Mouse (Mus musculus): ENCODE measurements around the gene Cox5b. TPM values are rescaled to one million over a fixed set of nuclear protein-coding genes. Genes with fewer than 3 reads are reported as not detected.

The Cox5b gene
- polyA plus RNA-seq, 1 experiment from 2014 or later = 1,162 TPM

DNA sequence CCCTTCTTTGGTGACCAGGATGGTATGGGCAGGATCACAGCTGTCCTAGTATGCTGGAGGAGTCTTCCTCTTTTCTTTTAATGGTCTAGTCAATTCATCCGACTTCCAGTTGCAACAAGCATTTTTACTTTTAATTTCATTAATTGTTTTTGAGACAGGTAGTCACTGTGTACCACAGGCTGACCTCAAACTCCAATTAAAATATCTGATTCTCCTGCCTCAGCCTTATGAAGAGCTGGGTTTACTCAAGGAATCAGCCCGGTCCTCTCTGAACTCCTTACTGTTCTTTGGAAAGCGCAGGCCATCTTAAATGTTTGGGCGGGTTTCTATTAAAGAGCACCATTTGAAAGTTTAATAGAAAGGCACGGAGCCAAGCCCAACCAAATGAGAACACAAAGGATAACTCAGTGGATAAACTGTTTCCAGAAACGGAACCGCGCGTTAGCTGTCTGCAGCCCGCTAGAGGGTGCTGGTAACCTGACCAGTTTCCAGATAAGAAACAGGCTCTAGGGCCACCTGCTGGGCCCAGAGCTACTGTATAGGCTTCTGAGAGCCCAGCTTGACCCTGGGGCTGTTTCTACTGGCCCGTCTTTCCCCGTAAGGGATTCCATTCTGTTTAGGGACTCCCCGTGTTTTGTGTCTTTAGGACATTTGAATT is 7.3 kb upstream of the Cox5b start:
- Histone ChIP-seq H3K27ac (ENCODE audit: low read depth, low read length) (no peak overlapping the region), H3K36me3 (ENCODE audit: control insufficient read depth, insufficient read depth) (no peaks in the 10 kb centered on the region), H3K4me2 (replicated peaks; ENCODE audit: low read depth) (no peak overlapping the region), H3K27me3 (replicated peaks; ENCODE audit: control insufficient read depth, insufficient read depth, low read length) (no peaks in the 10 kb centered on the region), H3K4me1 (replicated peaks; ENCODE audit: control insufficient read depth, insufficient read depth, low read length) (no peaks in the 10 kb centered on the region), H3K4me3 (ENCODE audit: low read depth, low read length) (no peak overlapping the region), H3K9me3 (ENCODE audit: control insufficient read depth) (no peaks in the 10 kb centered on the region), H3K9ac (ENCODE audit: low read depth, low read length) (no peak overlapping the region)
- 7% methylated on average over 13 of the region's 13 CpGs for whole genome bisulfite sequencing
- TF ChIP-seq CTCF (IDR thresholded peaks at IDR 0.05; ENCODE audit: low read depth) = peak; percentile 98
- peak; percentile 63 for ATAC-seq

- peaks cover 20% of the 10 kb centered on the region for H3K36me3 ChIP-seq (ENCODE audit: control insufficient read depth, insufficient read depth)
- H3K9ac ChIP-seq (ENCODE audit: low read depth, low read length) = no peak overlapping the region
- no peaks in the 10 kb centered on the region for H3K27me3 ChIP-seq (replicated peaks; ENCODE audit: control insufficient read depth, insufficient read depth, low read length)
- peak overlapping the region; percentile 73 for H3K4me2 ChIP-seq (replicated peaks; ENCODE audit: low read depth)
- H3K4me3 ChIP-seq (ENCODE audit: low read depth, low read length) = peak overlapping the region; percentile 59
- H3K4me1 ChIP-seq (replicated peaks; ENCODE audit: control insufficient read depth, insufficient read depth, low read length) = no peaks in the 10 kb centered on the region
- whole genome bisulfite sequencing = 60% methylated on average over 11 of the region's 11 CpGs
- no peaks in the 10 kb centered on the region for H3K9me3 ChIP-seq (ENCODE audit: control insufficient read depth)
- H3K27ac ChIP-seq (ENCODE audit: low read depth, low read length) = no peak overlapping the region
- TF ChIP-seq CTCF (IDR thresholded peaks at IDR 0.05; ENCODE audit: low read depth) = no peak
- no peak for ATAC-seq
These were observed 496 bp upstream of the Cox5b start for GRCm38 (mm10) chr1:36690671-36691235.

- TF ChIP-seq CTCF (IDR thresholded peaks at IDR 0.05; ENCODE audit: low read depth) = no peak
- Histone ChIP-seq H3K4me2 (replicated peaks; ENCODE audit: low read depth) (no peak overlapping the region), H3K9me3 (ENCODE audit: control insufficient read depth) (no peaks in the 10 kb centered on the region), H3K9ac (ENCODE audit: low read depth, low read length) (no peak overlapping the region), H3K36me3 (ENCODE audit: control insufficient read depth, insufficient read depth) (peaks cover 32% of the 10 kb centered on the region), H3K27ac (ENCODE audit: low read depth, low read length) (no peak overlapping the region), H3K4me1 (replicated peaks; ENCODE audit: control insufficient read depth, insufficient read depth, low read length) (no peaks in the 10 kb centered on the region), H3K27me3 (replicated peaks; ENCODE audit: control insufficient read depth, insufficient read depth, low read length) (no peaks in the 10 kb centered on the region), H3K4me3 (ENCODE audit: low read depth, low read length) (no peak overlapping the region)
- 82% methylated on average over 6 of the region's 6 CpGs for WGBS
- no peak for ATAC-seq
These were observed 3.6 kb downstream of the Cox5b start for GRCm38 (mm10) chr1:36694871-36695270.

DNA sequence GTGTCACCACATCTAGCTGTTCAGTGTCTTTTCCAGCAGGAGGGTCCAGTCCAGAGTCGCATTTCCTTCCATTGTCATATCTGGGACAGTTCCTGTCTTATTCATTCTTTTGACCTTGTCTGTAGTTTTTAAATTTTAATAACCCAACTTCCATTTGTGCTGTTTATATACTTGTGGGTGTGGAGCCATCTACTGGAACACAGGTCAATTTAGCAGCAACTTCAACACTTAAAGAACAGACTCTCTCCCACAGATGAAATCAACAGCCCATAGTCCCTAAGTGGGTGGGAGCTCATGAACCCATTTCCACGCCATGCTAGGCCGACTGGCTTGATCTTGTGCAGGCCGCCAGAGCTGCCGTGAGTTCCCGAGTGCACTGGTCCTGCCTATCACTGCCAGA is 5.2 kb downstream of the Cox5b start:
- Histone ChIP-seq H3K27ac (ENCODE audit: low read depth, low read length) (no peak overlapping the region), H3K4me1 (replicated peaks; ENCODE audit: control insufficient read depth, insufficient read depth, low read length) (no peaks in the 10 kb centered on the region), H3K4me2 (replicated peaks; ENCODE audit: low read depth) (no peak overlapping the region), H3K36me3 (ENCODE audit: control insufficient read depth, insufficient read depth) (peaks cover 47% of the 10 kb centered on the region), H3K27me3 (replicated peaks; ENCODE audit: control insufficient read depth, insufficient read depth, low read length) (no peaks in the 10 kb centered on the region), H3K4me3 (ENCODE audit: low read depth, low read length) (no peak overlapping the region), H3K9ac (ENCODE audit: low read depth, low read length) (no peak overlapping the region), H3K9me3 (ENCODE audit: control insufficient read depth) (no peaks in the 10 kb centered on the region)
- ATAC-seq = no peak
- 68% methylated on average over 6 of the region's 6 CpGs for WGBS
- no peak for TF ChIP-seq CTCF (IDR thresholded peaks at IDR 0.05; ENCODE audit: low read depth)

GRCm38 (mm10) chr1:36697030-36697429 is 5.8 kb downstream of the Cox5b start:
- Histone ChIP-seq H3K27ac (ENCODE audit: low read depth, low read length) (no peak overlapping the region), H3K27me3 (replicated peaks; ENCODE audit: control insufficient read depth, insufficient read depth, low read length) (no peaks in the 10 kb centered on the region), H3K4me1 (replicated peaks; ENCODE audit: control insufficient read depth, insufficient read depth, low read length) (no peaks in the 10 kb centered on the region), H3K4me3 (ENCODE audit: low read depth, low read length) (no peak overlapping the region), H3K9ac (ENCODE audit: low read depth, low read length) (no peak overlapping the region), H3K4me2 (replicated peaks; ENCODE audit: low read depth) (no peak overlapping the region), H3K36me3 (ENCODE audit: control insufficient read depth, insufficient read depth) (peaks cover 53% of the 10 kb centered on the region), H3K9me3 (ENCODE audit: control insufficient read depth) (no peaks in the 10 kb centered on the region)
- no peak for TF ChIP-seq CTCF (IDR thresholded peaks at IDR 0.05; ENCODE audit: low read depth)
- no peak for ATAC-seq
- WGBS = 80% methylated on average over 5 of the region's 5 CpGs

DNA sequence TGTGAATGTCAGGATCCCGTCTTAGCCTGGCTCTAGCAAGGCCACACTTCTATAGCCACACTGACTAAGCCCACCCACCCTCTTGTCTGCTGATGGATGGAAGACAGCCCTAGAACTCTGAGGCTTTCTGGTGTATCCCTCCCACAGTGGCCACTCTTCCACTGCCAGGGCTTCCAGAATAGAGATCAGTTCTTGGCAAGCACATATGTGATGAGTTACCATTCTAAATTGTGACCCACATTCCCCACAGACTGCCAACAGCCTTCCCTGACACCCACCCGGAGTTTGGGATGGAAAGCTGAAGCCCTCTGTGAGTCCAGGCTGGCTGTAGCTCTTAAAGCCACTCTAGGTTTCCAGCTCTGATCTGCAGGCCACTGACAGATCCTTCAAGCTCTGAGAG is 15.9 kb downstream of the Cox5b start:
- H3K4me1 ChIP-seq (replicated peaks; ENCODE audit: control insufficient read depth, insufficient read depth, low read length) = peaks cover 7% of the 10 kb centered on the region
- WGBS = 84% methylated on average over 2 of the region's 2 CpGs
- H3K4me2 ChIP-seq (replicated peaks; ENCODE audit: low read depth) = no peak overlapping the region
- peaks cover 53% of the 10 kb centered on the region for H3K36me3 ChIP-seq (ENCODE audit: control insufficient read depth, insufficient read depth)
- no peak for ATAC-seq
- no peak overlapping the region for H3K4me3 ChIP-seq (ENCODE audit: low read depth, low read length)
- no peak for TF ChIP-seq CTCF (IDR thresholded peaks at IDR 0.05; ENCODE audit: low read depth)
- H3K9me3 ChIP-seq (ENCODE audit: control insufficient read depth) = no peaks in the 10 kb centered on the region
- H3K9ac ChIP-seq (ENCODE audit: low read depth, low read length) = no peak overlapping the region
- H3K27me3 ChIP-seq (replicated peaks; ENCODE audit: control insufficient read depth, insufficient read depth, low read length) = no peaks in the 10 kb centered on the region
- no peak overlapping the region for H3K27ac ChIP-seq (ENCODE audit: low read depth, low read length)
